Mouse (Mus musculus) small intestine, adult 2 months (tissue): ENCODE measurements around the gene Lgals1. TPM values are rescaled to one million over a fixed set of nuclear protein-coding genes. Genes with fewer than 3 reads are reported as not detected.
"Not testable (repeated sequence)": the region's sequence is repeated elsewhere in the genome, so short reads cannot be mapped to it uniquely, and the experiment has no call there.

Experiments used
- H3K27ac ChIP-seq: fragments of 200-500 bp; 2 replicates; pipeline ENCODE4 v1.5.1; 2012; ENCODE audit warnings: low read depth, low read length, control low read depth, inconsistent platforms; ENCODE audit not compliant: insufficient read depth
- H3K27me3 ChIP-seq: fragments of 200-500 bp; 2 replicates; pipeline ENCODE4 v1.6.1; 2012; ENCODE audit warnings: mild to moderate bottlenecking, moderate library complexity, low read length, inconsistent platforms; ENCODE audit not compliant: control insufficient read depth, insufficient read depth
- H3K36me3 ChIP-seq: fragments of 200-500 bp; 2 replicates; pipeline ENCODE4 v1.6.1; 2012; ENCODE audit warnings: mild to moderate bottlenecking, low read length, control low read depth, inconsistent platforms; ENCODE audit not compliant: control insufficient read depth, insufficient read depth
- H3K4me1 ChIP-seq: fragments of 200-500 bp; 2 replicates; pipeline ENCODE4 v1.6.1; 2012; ENCODE audit warnings: low read length, inconsistent platforms, mixed read lengths; ENCODE audit not compliant: control insufficient read depth, insufficient read depth, insufficient read length
- H3K4me3 ChIP-seq: fragments of 200-500 bp; 2 replicates; pipeline ENCODE4 v1.5.1; 2012; ENCODE audit warnings: low read depth, mild to moderate bottlenecking, control low read depth, inconsistent platforms, low read length, moderate library complexity
- CTCF ChIP-seq: fragments of 200-500 bp; IDR thresholded peaks from 2 replicates; pipeline ENCODE4 v1.5.1; 2012; ENCODE audit warnings: low read depth, mild to moderate bottlenecking, control low read depth, inconsistent platforms, low read length, moderate library complexity, mixed read lengths; ENCODE audit not compliant: insufficient replicate concordance, insufficient read length; ENCODE audit errors: extremely low read depth
- POLR2A ChIP-seq: fragments of 200-500 bp; IDR thresholded peaks from 2 replicates; pipeline ENCODE4 v1.6.1; 2012; ENCODE audit warnings: low read depth, mild to moderate bottlenecking, control low read depth, inconsistent platforms, low read length, moderate library complexity
- WGBS: fragments of 180-500 bp; shearing (Covaris S2); methylation state at CpG from one replicate; pipeline ENCODE4 v1.1.7; 2018; 5-methylcytosine and 5-hydroxymethylcytosine counted together
- polyA plus RNA-seq: library from polyadenylated mRNA; depleted of rRNA; stranded (reverse); fragments of >200 nt; gene quantifications from 2 replicates; pipeline ENCODE4 v1.2.3, GENCODE M21; 2012; rRNA removed

Lgals1 gene
- polyA plus RNA-seq, result 51.7 and 77.0 TPM in 2 replicates

- 11% methylated on average over 20 of the region's 20 CpGs for WGBS
These were observed at the start of gene Lgals1 for GRCm38 (mm10) chr15:78926021-78926919. Gene Lgals1 (plus strand): TSS chr15:78926725.

GRCm38 (mm10) chr15:78876991-78877809 lies 49.3 kb upstream of the Lgals1 start, which contains the start of gene Gga1:
Gene Gga1 (plus strand): TSS chr15:78877190.
- H3K27me3 ChIP-seq, result no peaks in the 10 kb centered on the region
- WGBS, result under 1% methylated on average over 82 of the region's 95 CpGs
- H3K4me1 ChIP-seq, result peaks cover 17% of the 10 kb centered on the region
- H3K4me3 ChIP-seq, result peak within 1 kb of the TSS; percentile 70
- peak within 1 kb of the TSS; percentile 96 for H3K27ac ChIP-seq
- H3K36me3 ChIP-seq, result peaks cover 13% of the 10 kb centered on the region
- TF ChIP-seq CTCF (peak; percentile 12; the same call in 1 of the 2 replicates), POLR2A (peak; percentile 74)

More at GRCm38 (mm10) chr15:78926021-78926919, at the start of gene Lgals1:
- Histone ChIP-seq H3K36me3 (no peaks in the 10 kb centered on the region), H3K4me1 (peaks cover 19% of the 10 kb centered on the region), H3K4me3 (peak within 1 kb of the TSS; percentile 42), H3K27me3 (no peaks in the 10 kb centered on the region), H3K27ac (peak within 1 kb of the TSS; percentile 74)
- no peak for TF ChIP-seq CTCF
- peak; percentile 41; the same call in 1 of the 2 replicates for TF ChIP-seq POLR2A

- Histone ChIP-seq H3K4me3 (peak overlapping the region; percentile 70), H3K4me1 (peaks cover 17% of the 10 kb centered on the region), H3K27me3 (no peaks in the 10 kb centered on the region), H3K36me3 (peaks cover 20% of the 10 kb centered on the region), H3K27ac (peak overlapping the region; percentile 77)
- WGBS, result 2% methylated on average over 17 of the region's 17 CpGs
- TF ChIP-seq CTCF, result no peak
- TF ChIP-seq POLR2A, result no peak
These were observed 48.6 kb upstream of the Lgals1 start for GRCm38 (mm10) chr15:78877810-78878390.

GRCm38 (mm10) chr15:78878792-78879516 lies 47.6 kb upstream of the Lgals1 start:
- H3K27me3 ChIP-seq, result not testable (repeated sequence)
- peaks cover 17% of the 10 kb centered on the region for H3K4me1 ChIP-seq
- H3K36me3 ChIP-seq, result peaks cover 30% of the 10 kb centered on the region
- peak overlapping the region; percentile 31 for H3K27ac ChIP-seq
- H3K4me3 ChIP-seq, result 0 out of 2 replicates have a peak overlapping the region, but pooled peaks have one; percentile 3
- WGBS, result 21% methylated on average over 7 of the region's 7 CpGs

- no peak overlapping the region for H3K27ac ChIP-seq
- H3K36me3 ChIP-seq, result peaks cover 43% of the 10 kb centered on the region
- H3K4me1 ChIP-seq, result peaks cover 15% of the 10 kb centered on the region
- H3K4me3 ChIP-seq, result no peak overlapping the region
- H3K27me3 ChIP-seq, result no peaks in the 10 kb centered on the region
- 93% methylated on average over 8 of the region's 8 CpGs for WGBS
- no peak for TF ChIP-seq CTCF
- TF ChIP-seq POLR2A, result no peak
These were observed 46.1 kb upstream of the Lgals1 start for GRCm38 (mm10) chr15:78880432-78880831.

- TF ChIP-seq POLR2A, result no peak
- no peak for TF ChIP-seq CTCF
- Histone ChIP-seq H3K4me3 (no peak overlapping the region), H3K4me1 (peaks cover 11% of the 10 kb centered on the region), H3K36me3 (peaks cover 54% of the 10 kb centered on the region), H3K27ac (no peak overlapping the region), H3K27me3 (no peaks in the 10 kb centered on the region)
- WGBS, result 86% methylated on average over 3 of the region's 3 CpGs
These were observed 44.7 kb upstream of the Lgals1 start for GRCm38 (mm10) chr15:78881828-78882227.
